Mouse (Mus musculus) natural killer cell, adult 2 months (primary cell): Measurements from ENCODE around the gene Mtg1.

Experiments
- DNase-seq, 2 experiments: peaks; one replicate each; pipeline ENCODE4 v3.0.0; 2022; ENCODE audit warnings: low spot score in 2 of 2

The Mtg1 gene

GRCm38 (mm10) chr7:140188391-140189328 is 51.3 kb downstream of the Mtg1 start:
- DNase-seq: no peak

- no peak for DNase-seq
These were observed 53.1 kb downstream of the Mtg1 start for GRCm38 (mm10) chr7:140190435-140190834.

GRCm38 (mm10) chr7:140192445-140192844 is 55.1 kb downstream of the Mtg1 start:
- DNase-seq: no peak

GRCm38 (mm10) chr7:140192851-140193250 is 55.5 kb downstream of the Mtg1 start:
- DNase-seq: no peak

GRCm38 (mm10) chr7:140194031-140194430 is 56.7 kb downstream of the Mtg1 start:
- DNase-seq: no peak

- DNase-seq: no peak
These were observed 58.6 kb downstream of the Mtg1 start for GRCm38 (mm10) chr7:140196002-140196401.
